Mouse (Mus musculus): Measurements from ENCODE around the gene Tbc1d22b.

GRCm38 (mm10) chr17:29599537-29599936, 50.0 kb downstream of the Tbc1d22b start:
- TF ChIP-seq CTCF (conservative IDR thresholded peaks at IDR 0.05; ENCODE audit: low read length) (no peak), POU5F1 (IDR thresholded peaks at IDR 0.05; ENCODE audit: borderline replicate concordance, low read length) (no peak)

Data from E14TG2a.4 (cell line).